Mouse (Mus musculus) adrenal gland, adult 18-20 months (tissue): Measurements from ENCODE around the gene Nkain2. TPM values are rescaled to one million over a fixed set of nuclear protein-coding genes. Genes with fewer than 3 reads are reported as not detected.

Experiments
- DNase-seq, 2 experiments: peaks; one replicate each; pipeline ENCODE4 v3.0.0; 2021 to 2022; ENCODE audit warnings: low spot score in 2 of 2
- total RNA-seq, 2 experiments: library from RNA; stranded (reverse); gene quantifications; 1 replicate in 1 of 2; 2 replicates in 1 of 2; pipeline ENCODE4 v1.2.3; 2021

Nkain2 gene
- total RNA-seq, 2 experiments from 2014 or later = 0.13 to 0.16 TPM

DNA sequence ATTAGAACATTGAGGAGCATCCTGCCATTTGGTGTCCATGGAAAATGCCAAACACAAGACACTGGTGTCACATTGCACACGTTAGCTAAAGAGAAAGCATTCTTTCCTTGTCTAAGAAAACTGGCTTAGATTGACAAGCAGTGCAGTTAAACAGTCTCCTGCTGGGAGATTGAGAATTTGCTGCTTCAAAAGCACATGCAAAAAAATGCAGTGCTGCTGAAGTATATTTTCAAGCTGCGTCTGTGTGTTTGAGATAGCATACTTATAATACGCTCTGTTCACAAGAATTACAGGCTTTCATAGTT is 313.0 kb downstream of the Nkain2 start:
- no peak for DNase-seq

GRCm38 (mm10) chr10:32576559-32577275 is 313.5 kb downstream of the Nkain2 start:
- DNase-seq = no peak

- DNase-seq = no peak
Observed at GRCm38 (mm10) chr10:32557673-32558072, 332.6 kb downstream of the Nkain2 start.

- no peak for DNase-seq
Observed at GRCm38 (mm10) chr10:32536057-32536456, 354.2 kb downstream of the Nkain2 start.

DNA sequence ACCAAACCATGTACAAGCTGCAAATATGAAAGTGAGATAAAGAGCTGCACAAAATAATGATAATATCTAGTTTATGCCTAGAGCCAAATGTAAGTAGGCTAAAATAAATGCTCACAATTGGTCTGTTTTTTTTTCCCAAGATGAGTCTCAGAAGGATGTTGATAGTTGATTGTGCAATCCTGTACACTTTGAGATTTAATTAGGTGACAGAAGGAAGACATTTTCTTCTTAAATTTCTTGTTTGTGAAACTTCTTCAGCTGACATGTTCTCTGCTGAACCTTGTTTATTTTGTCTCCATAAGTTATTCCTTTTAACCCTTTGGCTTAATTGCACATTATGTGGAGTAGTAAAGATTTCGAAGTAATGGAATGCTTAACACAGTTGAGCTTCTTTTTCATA is 379.4 kb downstream of the Nkain2 start:
- DNase-seq = no peak

GRCm38 (mm10) chr10:32494591-32495182 is 395.6 kb downstream of the Nkain2 start:
- DNase-seq = no peak

GRCm38 (mm10) chr10:32493600-32493999 is 396.7 kb downstream of the Nkain2 start:
- no peak for DNase-seq

- no peak for DNase-seq
Observed at GRCm38 (mm10) chr10:32462726-32463125, 427.5 kb downstream of the Nkain2 start.

GRCm38 (mm10) chr10:32439932-32440519 is 450.2 kb downstream of the Nkain2 start:
- DNase-seq = no peak

- DNase-seq = no peak
Observed at GRCm38 (mm10) chr10:32414228-32414627, 476.0 kb downstream of the Nkain2 start.

- DNase-seq = no peak
Observed at GRCm38 (mm10) chr10:32411331-32411730, 478.9 kb downstream of the Nkain2 start.

DNA sequence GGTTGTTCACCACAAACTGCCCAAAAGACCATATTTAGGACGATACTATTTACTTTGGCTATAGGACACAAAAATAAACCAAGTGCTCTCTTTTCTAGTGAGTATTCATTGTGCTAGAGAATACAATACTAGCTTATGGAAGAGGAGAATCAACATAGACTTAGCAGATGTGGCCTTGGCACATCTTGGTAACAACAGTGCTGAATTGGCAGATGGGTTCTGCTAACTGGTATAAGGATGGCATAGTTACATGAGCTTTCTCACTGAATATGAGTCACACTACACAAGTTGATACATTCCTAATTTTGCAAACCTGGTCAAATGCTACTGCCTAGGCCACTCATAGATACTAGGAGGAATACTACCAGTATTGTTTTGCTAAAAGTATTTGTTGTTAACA is 489.3 kb downstream of the Nkain2 start:
- no peak for DNase-seq

DNA sequence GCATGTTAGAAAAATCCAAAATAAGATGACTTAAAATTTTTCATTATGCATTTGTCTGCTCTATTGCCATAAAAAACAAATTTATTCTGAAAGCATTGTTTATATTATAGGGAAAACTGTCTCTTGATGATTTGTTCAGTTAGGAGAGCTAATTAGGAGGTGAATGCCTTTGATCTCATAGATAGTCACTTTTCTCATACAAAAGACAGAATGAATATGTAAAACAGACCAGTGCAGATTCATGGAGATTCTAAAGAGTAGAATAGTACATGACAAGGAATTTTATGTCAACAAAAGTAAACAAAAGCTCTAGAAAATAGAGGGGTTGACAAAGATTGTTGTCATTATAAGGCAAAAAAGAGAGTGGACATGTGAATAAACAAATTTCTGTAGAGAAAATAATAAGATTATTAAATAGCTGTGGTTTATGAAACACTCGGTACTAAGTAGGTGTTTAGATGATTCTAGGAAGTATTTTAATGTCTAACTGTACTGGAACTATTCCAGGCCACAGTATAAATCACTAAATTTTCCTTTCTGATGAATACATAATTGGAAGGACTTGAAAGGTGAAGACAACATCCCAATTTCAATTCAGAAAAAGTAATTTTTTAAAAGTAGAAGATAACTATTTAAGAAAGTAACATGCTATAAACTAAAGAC is 496.3 kb downstream of the Nkain2 start:
- DNase-seq = no peak

- DNase-seq = no peak
Observed at GRCm38 (mm10) chr10:32393326-32393725, 496.9 kb downstream of the Nkain2 start.

DNA sequence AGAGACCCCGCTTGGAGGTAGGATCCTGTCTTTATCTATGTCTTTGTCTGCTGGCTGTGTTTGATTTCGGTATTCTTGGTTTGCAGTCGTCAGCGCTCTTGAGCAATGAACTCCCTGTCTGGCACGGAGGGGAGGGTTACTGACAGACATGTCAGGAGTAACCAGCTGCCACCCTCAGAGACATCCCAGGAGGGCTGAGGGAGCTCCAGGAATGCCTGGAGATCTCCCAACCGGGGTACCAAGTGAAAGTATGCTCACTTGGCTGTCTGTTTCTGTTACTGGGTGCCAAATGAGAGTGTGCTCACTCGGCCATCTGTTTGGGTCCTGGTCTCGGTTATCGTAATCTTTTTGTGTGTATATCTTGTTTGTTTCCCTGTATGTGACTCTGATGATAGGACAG is 577.5 kb downstream of the Nkain2 start:
- DNase-seq = no peak

DNA sequence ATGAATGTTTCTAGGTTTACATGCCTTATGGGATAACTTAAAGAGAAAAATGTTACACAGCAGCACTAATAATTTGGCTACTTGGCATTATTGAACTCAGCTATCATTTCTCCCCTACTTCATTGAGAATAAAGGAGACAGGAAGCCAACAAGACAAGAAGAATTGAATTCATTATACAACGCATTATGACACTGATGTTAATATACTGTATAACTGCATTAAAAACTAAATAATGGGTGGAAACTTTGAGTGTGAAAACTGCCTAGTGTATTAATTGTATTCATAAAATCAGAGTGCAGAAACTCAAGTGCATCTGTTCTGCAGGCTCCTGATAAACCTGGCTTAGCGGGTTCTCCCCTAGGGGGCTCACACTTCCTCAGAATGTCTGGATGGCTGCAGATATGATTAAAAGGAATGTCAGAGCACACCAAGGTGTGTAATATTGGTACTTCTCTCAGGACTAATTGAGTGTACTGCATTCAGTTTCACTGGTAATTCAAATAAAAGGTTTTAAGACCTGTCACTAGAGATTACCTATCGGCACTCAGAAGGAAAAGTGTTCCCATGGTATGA is 589.2 kb downstream of the Nkain2 start:
- no peak for DNase-seq

DNA sequence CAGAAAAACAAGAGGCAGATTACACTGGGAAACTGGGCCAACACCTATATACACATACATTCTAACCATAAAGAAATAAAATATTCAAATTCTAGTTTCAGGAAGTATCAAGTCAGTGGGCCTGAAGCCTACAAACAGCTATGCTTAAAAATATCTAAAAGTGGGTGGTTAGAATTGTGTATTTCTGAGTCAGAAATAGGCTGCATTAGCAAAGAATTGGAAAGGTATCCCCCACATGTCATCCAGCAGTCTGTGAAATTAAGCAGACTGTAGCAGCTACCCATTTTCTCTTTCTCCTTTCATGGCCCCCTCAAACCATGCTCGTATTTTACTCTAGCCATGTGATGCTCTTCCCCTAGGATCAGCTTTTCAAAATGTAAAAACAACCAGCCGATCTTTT is 599.8 kb downstream of the Nkain2 start:
- no peak for DNase-seq

GRCm38 (mm10) chr10:32283690-32284089 is 606.6 kb downstream of the Nkain2 start:
- no peak for DNase-seq

GRCm38 (mm10) chr10:32243266-32243882 is 646.9 kb downstream of the Nkain2 start:
- no peak for DNase-seq

DNA sequence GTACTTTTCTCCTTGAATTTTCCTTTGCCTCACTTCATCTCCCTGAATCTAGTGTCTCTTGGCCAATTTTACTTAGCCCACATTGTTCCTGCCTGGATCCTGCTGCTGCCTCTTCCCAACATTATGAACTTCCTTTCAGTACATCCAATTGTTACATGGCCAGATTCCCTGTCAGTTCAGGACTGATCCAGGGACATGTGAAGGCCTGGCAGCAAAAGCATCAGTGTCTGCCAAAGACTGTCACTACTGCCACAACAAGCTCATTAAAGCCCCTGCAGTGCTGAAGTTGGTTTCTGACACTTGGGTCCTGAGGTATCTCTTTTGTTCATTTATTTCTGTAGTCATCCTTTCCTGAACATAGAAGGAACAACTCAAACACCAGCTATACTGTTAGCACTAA is 649.1 kb downstream of the Nkain2 start:
- no peak for DNase-seq

DNA sequence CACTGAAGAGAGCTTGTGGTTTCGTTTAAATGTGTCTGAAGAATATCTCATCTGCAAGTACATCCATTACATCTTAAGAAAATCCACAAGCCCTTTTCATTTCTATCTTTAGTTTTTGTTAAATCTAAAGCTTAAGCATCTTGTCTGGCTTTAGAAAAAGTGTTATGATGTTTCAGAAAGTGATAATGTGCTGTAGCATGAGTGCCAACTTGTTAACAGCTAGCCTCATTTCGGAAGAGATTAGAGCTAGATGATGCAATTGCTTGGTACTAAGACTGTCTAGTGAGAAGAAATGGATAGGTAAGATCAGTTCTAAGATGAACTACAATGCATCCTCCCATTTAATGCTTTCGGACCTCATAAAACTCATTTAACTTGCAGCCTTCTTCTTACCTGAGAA is 707.3 kb downstream of the Nkain2 start:
- no peak for DNase-seq
